8 mouse cellular contexts compared by ENCODE assay signal in genomic region chr7:116504818-116505170, GRCm38 (mm10). TPM values are rescaled to one million over a fixed set of nuclear protein-coding genes. Genes with fewer than 3 reads are reported as not detected.
DNase-seq lines count a peak whose midpoint lies in the region; ATAC-seq and TF ChIP-seq lines count a peak whose summit lies in the region.

No protein-coding gene starts in this region.

- no peak overlapping the region for H3K27ac ChIP-seq in heart, embryonic 16.5 days (ENCODE audit: low read length)
- no peak overlapping the region for H3K27ac ChIP-seq in MEL (ENCODE audit: control insufficient read depth, low read depth, low read length)
- H3K27ac ChIP-seq in hindbrain, embryonic 15.5 days (replicated peaks) = peak overlapping the region; percentile 90
- H3K27ac ChIP-seq in midbrain, embryonic 13.5 days = peak overlapping the region; percentile 88; the same call in 1 of the 2 replicates

- H3K4me1 ChIP-seq in heart, embryonic 16.5 days (ENCODE audit: control insufficient read depth, insufficient read depth, low read length) = peaks cover 7% of the 10 kb centered on the region; the same call in 1 of the 2 replicates
- H3K4me1 ChIP-seq in MEL (ENCODE audit: control insufficient read depth in 1 of 2, insufficient read depth in 2 of 2, low read length in 2 of 2) = peaks cover 0 to 8% of the 10 kb centered on the region in 2 experiments; a peak in 3 of 4 replicates
- peaks cover 23% of the 10 kb centered on the region for H3K4me1 ChIP-seq in hindbrain, embryonic 15.5 days (replicated peaks)
- peaks cover 25% of the 10 kb centered on the region for H3K4me1 ChIP-seq in midbrain, embryonic 13.5 days (replicated peaks)

- peak overlapping the region; percentile 98 for H3K4me2 ChIP-seq in heart, embryonic 16.5 days (ENCODE audit: low read depth, low read length)
- peak overlapping the region; percentile 78 for H3K4me2 ChIP-seq in hindbrain, embryonic 15.5 days
- peak overlapping the region; percentile 76 for H3K4me2 ChIP-seq in midbrain, embryonic 13.5 days (replicated peaks)

- H3K27me3 ChIP-seq in heart, embryonic 16.5 days (ENCODE audit: control insufficient read depth, insufficient read depth, low read length) = no peaks in the 10 kb centered on the region
- H3K27me3 ChIP-seq in MEL (ENCODE audit: control insufficient read depth in 1 of 2, insufficient read depth in 2 of 2, low read length in 2 of 2) = no peaks in the 10 kb centered on the region
- H3K27me3 ChIP-seq in hindbrain, embryonic 15.5 days = no peaks in the 10 kb centered on the region
- H3K27me3 ChIP-seq in midbrain, embryonic 13.5 days = peaks cover 5% of the 10 kb centered on the region; the same call in 1 of the 2 replicates

- no peaks in the 10 kb centered on the region for H3K36me3 ChIP-seq in heart, embryonic 16.5 days (ENCODE audit: control insufficient read depth, insufficient read depth)
- H3K36me3 ChIP-seq in MEL (ENCODE audit: control insufficient read depth in 1 of 2, insufficient read depth in 2 of 2, low read length in 2 of 2) = peaks cover 0 to 2% of the 10 kb centered on the region in 2 experiments; a peak in 2 of 4 replicates
- 0 out of 2 replicates have a peak, but pooled peaks cover 4% of the 10 kb centered on the region for H3K36me3 ChIP-seq in hindbrain, embryonic 15.5 days
- no peaks in the 10 kb centered on the region for H3K36me3 ChIP-seq in midbrain, embryonic 13.5 days

- intact Hi-C loops in heart, postnatal 25 days (cut with DNase I) = loop anchor here (5.0 kb wide), 1 partner anchor 47 kb away; no protein-coding TSS in a partner anchor

- H3K79me2 ChIP-seq in MEL (ENCODE audit: control insufficient read depth, insufficient read depth, low read length, poor library complexity) = no peaks in the 10 kb centered on the region; the same call in 1 of the 2 replicates

- no peak for DNase-seq in heart, postnatal 25 days (ENCODE audit: low spot score)
- DNase-seq in MEL (ENCODE audit: low read depth, low spot score) = peak; percentile 28
- DNase-seq in ovary, postnatal 14 days (ENCODE audit: low spot score) = no peak
- no peak for DNase-seq in spleen, postnatal 14 days (ENCODE audit: low spot score in 2 of 2)
- no peak for DNase-seq in cerebellum, adult 9-11 months

- WGBS in heart, embryonic 16.5 days = 4% methylated on average over 6 of the region's 6 CpGs
- WGBS in hindbrain, embryonic 15.5 days = 2% methylated on average over 6 of the region's 6 CpGs
- 5% methylated on average over 6 of the region's 6 CpGs for WGBS in midbrain, embryonic 13.5 days

- TF ChIP-seq CTCF in MEL (IDR thresholded peaks at IDR 0.05 in 2 of 3, conservative IDR thresholded peaks at IDR 0.05 in 1 of 3; ENCODE audit: control insufficient read depth in 1 of 3, insufficient read depth in 1 of 3, low read depth in 2 of 3, low read length in 3 of 3, poor library complexity in 1 of 3, severe bottlenecking in 1 of 3) = no peak

- no peak for TF ChIP-seq EP300 in MEL (IDR thresholded peaks at IDR 0.05; ENCODE audit: low read depth in 1 of 2, low read length in 2 of 2)

- no peak; the same call in 1 of the 2 replicates for ATAC-seq in heart, embryonic 16.5 days (replicated peaks; ENCODE audit: extremely low read depth, insufficient read depth, low FRiP score)
- no peak for ATAC-seq in hindbrain, embryonic 15.5 days (ENCODE audit: low FRiP score, low read depth)
- ATAC-seq in midbrain, embryonic 13.5 days = no peak

- no peak for TF ChIP-seq RAD21 in MEL (IDR thresholded peaks at IDR 0.05; ENCODE audit: low read depth, low read length)

- no peaks in the 10 kb centered on the region for H3K9me3 ChIP-seq in heart, embryonic 16.5 days (replicated peaks; ENCODE audit: control insufficient read depth, low read length)
- H3K9me3 ChIP-seq in MEL (replicated peaks; ENCODE audit: insufficient read depth, low read length) = no peaks in the 10 kb centered on the region
- no peaks in the 10 kb centered on the region for H3K9me3 ChIP-seq in hindbrain, embryonic 15.5 days
- no peaks in the 10 kb centered on the region for H3K9me3 ChIP-seq in midbrain, embryonic 13.5 days

- H3K9ac ChIP-seq in heart, embryonic 16.5 days (ENCODE audit: low read length) = peak overlapping the region; percentile 95
- H3K9ac ChIP-seq in MEL (ENCODE audit: control insufficient read depth, low read depth, low read length, poor library complexity, severe bottlenecking) = peak overlapping the region; percentile 68
- H3K9ac ChIP-seq in hindbrain, embryonic 15.5 days = peak overlapping the region; percentile 77
- H3K9ac ChIP-seq in midbrain, embryonic 13.5 days (replicated peaks) = peak overlapping the region; percentile 87

- H3K4me3 ChIP-seq in heart, embryonic 16.5 days (ENCODE audit: low read length) = peak overlapping the region; percentile 93
- peak overlapping the region; percentile 54 to 71 for H3K4me3 ChIP-seq in MEL (ENCODE audit: control insufficient read depth in 1 of 2, insufficient read depth in 1 of 2, low read depth in 2 of 2, low read length in 2 of 2)
- peak overlapping the region; percentile 78 for H3K4me3 ChIP-seq in hindbrain, embryonic 15.5 days
- peak overlapping the region; percentile 74 for H3K4me3 ChIP-seq in midbrain, embryonic 13.5 days (replicated peaks)

- no peak for TF ChIP-seq POLR2A in MEL (IDR thresholded peaks at IDR 0.05; ENCODE audit: control insufficient read depth in 1 of 2, insufficient read depth in 1 of 2, low read depth in 1 of 2, low read length in 2 of 2, poor library complexity in 1 of 2)

TF ChIP-seq in MEL, 35 proteins besides CTCF, POLR2A, EP300 and RAD21:
- TF ChIP-seq NRF1 (IDR thresholded peaks at IDR 0.05; ENCODE audit: insufficient read depth, low read depth, low read length, poor library complexity, severe bottlenecking) (no peak), ZC3H11A (IDR thresholded peaks at IDR 0.05; ENCODE audit: low read depth, low read length) (no peak), TAL1 (IDR thresholded peaks at IDR 0.05; ENCODE audit: low read length) (no peak), POLR2AphosphoS2 (IDR thresholded peaks at IDR 0.05; ENCODE audit: low read length) (no peak), MAX (IDR thresholded peaks at IDR 0.05; ENCODE audit: low read length) (no peak), ZNF384 (IDR thresholded peaks at IDR 0.05; ENCODE audit: low read depth, low read length) (no peak), GABPA (IDR thresholded peaks at IDR 0.05; ENCODE audit: low read depth, low read length) (no peak), KAT2A (conservative IDR thresholded peaks at IDR 0.05; ENCODE audit: low read depth, low read length) (no peak), USF1 (IDR thresholded peaks at IDR 0.05; ENCODE audit: low read depth, low read length) (no peak), ZMIZ1 (IDR thresholded peaks at IDR 0.05; ENCODE audit: low read depth, low read length) (no peak), MYB (IDR thresholded peaks at IDR 0.05; ENCODE audit: low read depth, low read length) (no peak), USF2 (IDR thresholded peaks at IDR 0.05; ENCODE audit: borderline replicate concordance in 1 of 2, insufficient read depth in 1 of 2, low read depth in 1 of 2, low read length in 2 of 2) (no peak), TCF12 (IDR thresholded peaks at IDR 0.05; ENCODE audit: low read depth, low read length) (no peak), ETS1 (IDR thresholded peaks at IDR 0.05; ENCODE audit: low read depth, low read length) (no peak)
TF ChIP-seq in MEL: peak in this region for 0.

RNA-seq across cellular contexts. Expression of gene Nucb2, which starts 0.6 kb away (rescaled TPM):
- 7.8 and 8.4 TPM in 2 replicates for polyA plus RNA-seq in heart, embryonic 16.5 days (2015; fragmentation: Nextera tagmentation; extraction: Ambion mirVana)
- 1 to 10 TPM; 8.1 to 8.9 TPM for total RNA-seq in heart, postnatal 25 days (2021)
- 5.5 and 5.8 TPM in 2 replicates for total RNA-seq in MEL (2012; rRNA removed)
- polyA plus RNA-seq in MEL (2012; ENCODE audit: insufficient read depth in 1 of 2, insufficient read length in 2 of 2, low read depth in 1 of 2, low replicate concordance in 2 of 2, missing spikeins in 1 of 2) = 1 to 10 TPM in 1 of 2 experiments, not detected in 1; 6.4 TPM
- 27.5 and 29.6 TPM in 2 replicates for polyA plus RNA-seq in hindbrain, embryonic 15.5 days (2015; fragmentation: Nextera tagmentation; extraction: Ambion mirVana)
- 20.2 and 25.0 TPM in 2 replicates for polyA plus RNA-seq in midbrain, embryonic 13.5 days (2015; fragmentation: Nextera tagmentation; extraction: Ambion mirVana)

Comparison
In these comparisons a context has a peak if more than half of its experiments do, and no peak if none do; other contexts are left out.
1. H3K27ac ChIP-seq: peak in hindbrain, embryonic 15.5 days (single experiment) and midbrain, embryonic 13.5 days (single experiment); none in heart, embryonic 16.5 days (single experiment) and MEL (single experiment).
2. Peak in every context shown above with its lines, with median percentiles within 50 percentile points of each other: H3K4me2 ChIP-seq, H3K4me3 ChIP-seq and H3K9ac ChIP-seq.